Mouse (Mus musculus): ENCODE measurements around the gene Vmn2r16.

The Vmn2r16 gene

GRCm38 (mm10) chr5:109329862-109330261 is at the start of gene Vmn2r16:
TSS of gene Vmn2r16 (plus strand) at chr5:109330162.
- no peak for DNase-seq (ENCODE audit: low read depth, low spot score)

- no peak for DNase-seq (ENCODE audit: low read depth, low spot score)
Observed at GRCm38 (mm10) chr5:109294655-109295054, 35.3 kb upstream of the Vmn2r16 start.

- no peak for DNase-seq (ENCODE audit: low read depth, low spot score)
Observed at GRCm38 (mm10) chr5:109297544-109297943, 32.4 kb upstream of the Vmn2r16 start, which contains the start of gene Vmn2r15. TSS of gene Vmn2r15 (minus strand) at chr5:109297644.

GRCm38 (mm10) chr5:109419388-109419787 is 89.4 kb downstream of the Vmn2r16 start, which contains the start of gene Vmn2r17:
TSS of gene Vmn2r17 (plus strand) at chr5:109419688.
- no peak for DNase-seq (ENCODE audit: low read depth, low spot score)
